Mouse (Mus musculus): ENCODE results near the gene Hist1h2bk. TPM values are rescaled to one million over a fixed set of nuclear protein-coding genes. Genes with fewer than 3 reads are reported as not detected.
A peak's percentile ranks its signal among the peaks of the same experiment; 100 is the strongest.

Gene Hist1h2bk
- polyA plus RNA-seq, 1 experiment from 2014 or later = 3.9 TPM

- Histone ChIP-seq H3K27me3 (replicated peaks; ENCODE audit: control insufficient read depth, insufficient read depth, low read length) (peaks cover 95% of the 10 kb centered on the region), H3K9ac (ENCODE audit: low read depth, low read length) (0 out of 2 replicates have a peak overlapping the region, but pooled peaks have one; percentile 57), H3K27ac (replicated peaks; ENCODE audit: low read depth, low read length) (no peak overlapping the region), H3K36me3 (ENCODE audit: control insufficient read depth, insufficient read depth, low read length) (no peaks in the 10 kb centered on the region), H3K4me1 (ENCODE audit: control insufficient read depth, insufficient read depth, low read length) (peaks cover 5% of the 10 kb centered on the region), H3K4me2 (ENCODE audit: low read depth, low read length) (peak overlapping the region; percentile 92), H3K9me3 (ENCODE audit: control insufficient read depth, low read length) (no peaks in the 10 kb centered on the region), H3K4me3 (ENCODE audit: low read depth, low read length) (peak overlapping the region; percentile 54)
- DNase-seq (ENCODE audit: low spot score) = no peak
- WGBS = 4% methylated on average over 18 of the region's 18 CpGs
- no peak for ATAC-seq (ENCODE audit: low read depth)
Observed at GRCm38 (mm10) chr13:22007121-22007510, 28.6 kb upstream of the Hist1h2bk start.

DNA sequence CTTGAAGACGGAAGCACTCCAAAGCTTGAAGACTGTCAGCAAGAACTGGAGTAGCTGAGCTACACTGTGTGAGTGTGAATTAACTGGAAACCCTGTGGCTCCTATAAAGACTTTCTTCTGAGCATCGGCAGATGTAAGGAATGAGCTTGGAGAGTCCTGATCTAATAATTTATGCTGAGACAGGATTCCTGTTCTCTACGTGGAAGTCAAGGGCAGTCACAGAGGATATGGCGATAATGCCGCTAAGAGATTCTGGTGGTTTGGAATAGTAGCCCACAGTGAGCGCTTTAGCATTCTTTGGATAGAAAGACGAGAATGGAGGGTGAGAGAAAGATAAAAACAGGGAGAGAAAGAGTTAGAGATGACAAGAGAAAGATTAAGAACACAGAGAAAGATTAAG, 27.8 kb upstream of the Hist1h2bk start:
- 57% methylated on average over 7 of the region's 7 CpGs for WGBS
- no peak overlapping the region for H3K4me3 ChIP-seq (ENCODE audit: low read depth, low read length)
- H3K9ac ChIP-seq (ENCODE audit: low read depth, low read length) = no peak overlapping the region
- no peak for ATAC-seq (ENCODE audit: low read depth)
- H3K27ac ChIP-seq (replicated peaks; ENCODE audit: low read depth, low read length) = no peak overlapping the region
- no peak for DNase-seq (ENCODE audit: low spot score)
- no peaks in the 10 kb centered on the region for H3K36me3 ChIP-seq (ENCODE audit: control insufficient read depth, insufficient read depth, low read length)
- H3K9me3 ChIP-seq (ENCODE audit: control insufficient read depth, low read length) = no peaks in the 10 kb centered on the region
- H3K4me2 ChIP-seq (ENCODE audit: low read depth, low read length) = no peak overlapping the region
- H3K4me1 ChIP-seq (ENCODE audit: control insufficient read depth, insufficient read depth, low read length) = peaks cover 5% of the 10 kb centered on the region
- H3K27me3 ChIP-seq (replicated peaks; ENCODE audit: control insufficient read depth, insufficient read depth, low read length) = peaks cover 95% of the 10 kb centered on the region

DNA sequence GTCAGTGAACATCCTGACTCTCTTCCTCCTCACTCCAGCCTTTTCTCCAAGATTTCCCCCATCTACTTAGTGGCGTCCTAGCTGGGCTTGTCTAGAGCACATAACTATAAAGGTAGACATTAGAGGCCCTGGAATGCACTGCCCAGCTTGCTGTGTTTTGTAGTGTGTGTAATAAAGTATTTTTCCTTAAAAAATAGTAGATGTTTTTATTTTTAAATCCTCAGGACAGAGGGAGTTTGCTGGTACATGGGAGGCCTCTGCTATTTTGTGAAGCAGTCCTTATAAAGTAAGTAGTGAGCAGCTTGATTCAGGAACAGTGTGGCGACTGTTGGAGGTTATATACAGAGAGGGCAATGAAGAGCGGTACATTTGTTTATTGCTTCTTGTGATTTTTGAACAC, 27.0 kb upstream of the Hist1h2bk start:
- H3K9ac ChIP-seq (ENCODE audit: low read depth, low read length) = no peak overlapping the region
- DNase-seq (ENCODE audit: low spot score) (no peak), ATAC-seq (ENCODE audit: low read depth) (no peak)
- H3K27me3 ChIP-seq (replicated peaks; ENCODE audit: control insufficient read depth, insufficient read depth, low read length) = peaks cover 94% of the 10 kb centered on the region
- 73% methylated on average over 3 of the region's 3 CpGs for WGBS
- H3K4me2 ChIP-seq (ENCODE audit: low read depth, low read length) = no peak overlapping the region
- no peak overlapping the region for H3K4me3 ChIP-seq (ENCODE audit: low read depth, low read length)
- H3K36me3 ChIP-seq (ENCODE audit: control insufficient read depth, insufficient read depth, low read length) = no peaks in the 10 kb centered on the region
- H3K9me3 ChIP-seq (ENCODE audit: control insufficient read depth, low read length) = no peaks in the 10 kb centered on the region
- H3K4me1 ChIP-seq (ENCODE audit: control insufficient read depth, insufficient read depth, low read length) = peaks cover 5% of the 10 kb centered on the region
- no peak overlapping the region for H3K27ac ChIP-seq (replicated peaks; ENCODE audit: low read depth, low read length)

GRCm38 (mm10) chr13:22009642-22010041, 26.0 kb upstream of the Hist1h2bk start, which contains the start of gene Prss16:
Prss16 (minus strand) TSS chr13:22009742.
- Histone ChIP-seq H3K4me1 (ENCODE audit: control insufficient read depth, insufficient read depth, low read length) (peaks cover 5% of the 10 kb centered on the region), H3K4me2 (ENCODE audit: low read depth, low read length) (no peak within 1 kb of the TSS), H3K27ac (replicated peaks; ENCODE audit: low read depth, low read length) (no peak within 1 kb of the TSS), H3K27me3 (replicated peaks; ENCODE audit: control insufficient read depth, insufficient read depth, low read length) (peaks cover 94% of the 10 kb centered on the region), H3K36me3 (ENCODE audit: control insufficient read depth, insufficient read depth, low read length) (no peaks in the 10 kb centered on the region), H3K9ac (ENCODE audit: low read depth, low read length) (no peak within 1 kb of the TSS), H3K4me3 (ENCODE audit: low read depth, low read length) (no peak within 1 kb of the TSS), H3K9me3 (ENCODE audit: control insufficient read depth, low read length) (no peaks in the 10 kb centered on the region)
- DNase-seq (ENCODE audit: low spot score) = no peak
- WGBS = 35% methylated on average over 6 of the region's 7 CpGs
- no peak for ATAC-seq (ENCODE audit: low read depth)

GRCm38 (mm10) chr13:22013716-22014115, 22.0 kb upstream of the Hist1h2bk start:
- Histone ChIP-seq H3K4me2 (ENCODE audit: low read depth, low read length) (no peak overlapping the region), H3K9ac (ENCODE audit: low read depth, low read length) (no peak overlapping the region), H3K4me3 (ENCODE audit: low read depth, low read length) (no peak overlapping the region), H3K36me3 (ENCODE audit: control insufficient read depth, insufficient read depth, low read length) (no peaks in the 10 kb centered on the region), H3K9me3 (ENCODE audit: control insufficient read depth, low read length) (peaks cover 7% of the 10 kb centered on the region; the same call in 1 of the 2 replicates), H3K4me1 (ENCODE audit: control insufficient read depth, insufficient read depth, low read length) (no peaks in the 10 kb centered on the region), H3K27ac (replicated peaks; ENCODE audit: low read depth, low read length) (no peak overlapping the region), H3K27me3 (replicated peaks; ENCODE audit: control insufficient read depth, insufficient read depth, low read length) (peaks cover 81% of the 10 kb centered on the region)
- 20% methylated on average over 13 of the region's 13 CpGs for WGBS
- ATAC-seq (ENCODE audit: low read depth) (no peak), DNase-seq (ENCODE audit: low spot score) (no peak)

DNA sequence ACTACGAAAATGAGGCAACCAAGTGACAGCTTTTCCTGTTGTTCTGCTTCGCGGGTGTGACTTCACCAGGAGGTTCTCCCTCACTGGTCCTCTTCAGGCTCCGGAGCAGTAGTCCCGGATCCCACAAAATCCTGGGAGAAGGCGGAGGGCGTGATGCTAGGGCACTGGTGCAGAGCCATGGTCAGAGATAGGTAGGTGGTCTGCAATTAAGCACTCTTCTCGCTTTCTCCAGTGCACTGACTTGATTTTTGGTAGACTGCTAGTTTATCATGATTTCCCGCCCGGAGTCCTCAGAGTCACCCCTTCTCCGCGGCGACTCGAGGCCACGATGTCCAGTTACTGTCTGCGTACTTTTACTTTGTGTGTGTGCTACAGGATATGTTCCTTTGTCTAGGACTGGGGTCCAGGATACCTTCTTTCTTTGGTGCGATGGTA, 21.2 kb upstream of the Hist1h2bk start:
- DNase-seq (ENCODE audit: low spot score) = no peak
- no peak for ATAC-seq (ENCODE audit: low read depth)
- Histone ChIP-seq H3K4me1 (ENCODE audit: control insufficient read depth, insufficient read depth, low read length) (no peaks in the 10 kb centered on the region), H3K9ac (ENCODE audit: low read depth, low read length) (no peak overlapping the region), H3K27me3 (replicated peaks; ENCODE audit: control insufficient read depth, insufficient read depth, low read length) (peaks cover 81% of the 10 kb centered on the region), H3K36me3 (ENCODE audit: control insufficient read depth, insufficient read depth, low read length) (no peaks in the 10 kb centered on the region), H3K4me2 (ENCODE audit: low read depth, low read length) (peak overlapping the region; percentile 8; the same call in 1 of the 2 replicates), H3K9me3 (ENCODE audit: control insufficient read depth, low read length) (peaks cover 7% of the 10 kb centered on the region; the same call in 1 of the 2 replicates), H3K4me3 (ENCODE audit: low read depth, low read length) (peak overlapping the region; percentile 4; the same call in 1 of the 2 replicates), H3K27ac (replicated peaks; ENCODE audit: low read depth, low read length) (no peak overlapping the region)
- 27% methylated on average over 17 of the region's 17 CpGs for WGBS

GRCm38 (mm10) chr13:22015479-22016450, 19.9 kb upstream of the Hist1h2bk start:
- Histone ChIP-seq H3K4me1 (ENCODE audit: control insufficient read depth, insufficient read depth, low read length) (no peaks in the 10 kb centered on the region), H3K27ac (replicated peaks; ENCODE audit: low read depth, low read length) (no peak overlapping the region), H3K9ac (ENCODE audit: low read depth, low read length) (no peak overlapping the region), H3K36me3 (ENCODE audit: control insufficient read depth, insufficient read depth, low read length) (no peaks in the 10 kb centered on the region), H3K4me2 (ENCODE audit: low read depth, low read length) (peak overlapping the region; percentile 24; the same call in 1 of the 2 replicates), H3K4me3 (ENCODE audit: low read depth, low read length) (peak overlapping the region; percentile 0; the same call in 1 of the 2 replicates), H3K9me3 (ENCODE audit: control insufficient read depth, low read length) (peaks cover 7% of the 10 kb centered on the region; the same call in 1 of the 2 replicates), H3K27me3 (replicated peaks; ENCODE audit: control insufficient read depth, insufficient read depth, low read length) (peaks cover 76% of the 10 kb centered on the region)
- peak; percentile 73 for DNase-seq (ENCODE audit: low spot score)
- peak; percentile 79; the same call in 1 of the 2 replicates for ATAC-seq (ENCODE audit: low read depth)
- 14% methylated on average over 27 of the region's 27 CpGs for WGBS

DNA sequence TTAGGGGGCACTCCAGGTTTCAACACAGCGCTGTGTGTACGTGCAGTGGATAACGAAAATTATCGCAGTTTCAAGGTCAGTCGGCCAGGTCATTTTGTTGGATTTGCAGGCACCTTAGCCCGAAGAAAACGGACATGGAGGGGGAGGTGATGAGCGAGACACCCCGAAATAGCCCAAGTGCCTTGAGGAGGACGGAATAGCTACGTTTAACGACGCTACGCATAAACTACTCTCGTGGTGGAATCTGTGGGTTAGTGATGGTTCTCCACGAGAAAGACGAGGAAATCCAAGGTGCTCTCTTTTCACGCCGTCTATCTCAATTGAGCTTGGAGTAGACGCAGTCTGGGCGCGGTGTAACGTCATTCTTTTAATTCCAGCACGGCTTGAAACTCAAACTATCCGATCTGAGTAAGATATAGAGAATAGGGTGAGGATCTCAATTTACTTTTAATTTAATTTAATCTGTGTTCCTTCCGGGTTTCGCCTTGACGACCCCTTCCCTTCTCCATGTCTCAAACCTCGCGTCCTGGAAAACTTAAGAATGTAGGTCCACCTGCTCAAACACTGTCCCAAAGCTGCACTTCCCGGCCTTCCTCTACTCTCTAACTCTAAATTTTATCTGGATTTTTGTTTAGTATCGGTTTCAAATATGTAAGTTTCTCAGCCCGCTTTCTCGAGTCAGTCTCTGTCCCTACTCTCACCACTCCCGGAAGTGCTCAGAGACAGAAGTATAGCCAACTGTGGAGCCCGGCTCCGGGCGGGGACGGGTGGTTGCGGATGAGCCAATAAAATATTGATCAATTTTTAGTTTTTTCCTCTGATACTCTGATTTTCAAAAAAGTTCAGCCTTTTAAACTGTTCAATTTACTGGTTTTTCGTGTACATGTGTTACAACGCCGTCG, 15.5 kb upstream of the Hist1h2bk start:
- ATAC-seq (ENCODE audit: low read depth) (no peak), DNase-seq (ENCODE audit: low spot score) (no peak)
- Histone ChIP-seq H3K36me3 (ENCODE audit: control insufficient read depth, insufficient read depth, low read length) (no peaks in the 10 kb centered on the region), H3K4me2 (ENCODE audit: low read depth, low read length) (peak overlapping the region; percentile 67), H3K4me1 (ENCODE audit: control insufficient read depth, insufficient read depth, low read length) (no peaks in the 10 kb centered on the region), H3K9me3 (ENCODE audit: control insufficient read depth, low read length) (peaks cover 4% of the 10 kb centered on the region; the same call in 1 of the 2 replicates), H3K27ac (replicated peaks; ENCODE audit: low read depth, low read length) (no peak overlapping the region), H3K27me3 (replicated peaks; ENCODE audit: control insufficient read depth, insufficient read depth, low read length) (peaks cover 38% of the 10 kb centered on the region), H3K9ac (ENCODE audit: low read depth, low read length) (peak overlapping the region; percentile 53), H3K4me3 (ENCODE audit: low read depth, low read length) (peak overlapping the region; percentile 43)
- WGBS = 1% methylated on average over 44 of the region's 44 CpGs
